Mouse (Mus musculus) embryonic fibroblast, embryonic 13.5 days (primary cell): Measurements from ENCODE around the gene Cbx1. TPM values are rescaled to one million over a fixed set of nuclear protein-coding genes. Genes with fewer than 3 reads are reported as not detected.

Experiments used
- H3K27ac ChIP-seq: 2 replicates; pipeline ENCODE4 v1.5.1; 2012; ENCODE audit warnings: low read length, control low read depth, inconsistent platforms; ENCODE audit not compliant: insufficient read depth
- H3K4me1 ChIP-seq: 2 replicates; pipeline ENCODE4 v1.6.1; 2011; ENCODE audit warnings: low read length; ENCODE audit not compliant: control insufficient read depth, insufficient read depth
- H3K4me3 ChIP-seq: 2 replicates; pipeline ENCODE4 v1.5.1; 2011; ENCODE audit warnings: mild to moderate bottlenecking, control low read depth, low read length; ENCODE audit not compliant: insufficient read depth
- CTCF ChIP-seq: IDR thresholded peaks from 2 replicates; pipeline ENCODE4 v1.5.1; 2011; ENCODE audit warnings: mild to moderate bottlenecking, control low read depth, low read length, moderate library complexity, borderline replicate concordance; ENCODE audit not compliant: insufficient read depth
- POLR2A ChIP-seq: IDR thresholded peaks from 2 replicates; pipeline ENCODE4 v1.6.1; 2011; ENCODE audit warnings: low read depth, mild to moderate bottlenecking, control low read depth, low read length, moderate library complexity
- polyA plus RNA-seq: library from polyadenylated mRNA; stranded (reverse); fragments of >200 nt; gene quantifications from 2 replicates; pipeline ENCODE4 v1.2.4, GENCODE M21; 2011; ENCODE audit warnings: low read depth; ENCODE audit not compliant: missing spikeins, insufficient read length

Cbx1 gene
- polyA plus RNA-seq, 1 experiment = 90.9 TPM

GRCm38 (mm10) chr11:96813455-96813854, 24.5 kb downstream of the Cbx1 start:
- H3K27ac ChIP-seq = no peak overlapping the region
- H3K4me1 ChIP-seq = no peaks in the 10 kb centered on the region
- H3K4me3 ChIP-seq = no peak overlapping the region
- TF ChIP-seq POLR2A = no peak
- TF ChIP-seq CTCF = no peak

- H3K4me1 ChIP-seq = no peaks in the 10 kb centered on the region
- TF ChIP-seq POLR2A (no peak), CTCF (no peak)
- no peak overlapping the region for H3K27ac ChIP-seq
- H3K4me3 ChIP-seq = no peak overlapping the region
These were observed 25.0 kb downstream of the Cbx1 start for GRCm38 (mm10) chr11:96813920-96814319.

- Histone ChIP-seq H3K4me3 (no peak overlapping the region), H3K27ac (no peak overlapping the region), H3K4me1 (no peaks in the 10 kb centered on the region)
- TF ChIP-seq CTCF (no peak), POLR2A (no peak)
These were observed 25.5 kb downstream of the Cbx1 start for GRCm38 (mm10) chr11:96814443-96814842.

- H3K4me3 ChIP-seq = no peak overlapping the region
- H3K4me1 ChIP-seq = no peaks in the 10 kb centered on the region
- TF ChIP-seq CTCF = no peak
- TF ChIP-seq POLR2A = no peak
- H3K27ac ChIP-seq = no peak overlapping the region
These were observed 27.0 kb downstream of the Cbx1 start for GRCm38 (mm10) chr11:96815895-96816294.

GRCm38 (mm10) chr11:96816494-96816893, 27.6 kb downstream of the Cbx1 start:
- Histone ChIP-seq H3K4me1 (no peaks in the 10 kb centered on the region), H3K27ac (no peak overlapping the region), H3K4me3 (no peak overlapping the region)
- no peak for TF ChIP-seq POLR2A
- no peak for TF ChIP-seq CTCF

GRCm38 (mm10) chr11:96816979-96817378, 28.1 kb downstream of the Cbx1 start:
- TF ChIP-seq POLR2A = no peak
- TF ChIP-seq CTCF = no peak

GRCm38 (mm10) chr11:96818128-96818710, 29.3 kb downstream of the Cbx1 start:
- Histone ChIP-seq H3K4me3 (no peak overlapping the region), H3K4me1 (no peaks in the 10 kb centered on the region), H3K27ac (no peak overlapping the region)
- TF ChIP-seq CTCF = no peak
- no peak for TF ChIP-seq POLR2A

More at GRCm38 (mm10) chr11:96816979-96817378, 28.1 kb downstream of the Cbx1 start:
- Histone ChIP-seq H3K4me1 (no peaks in the 10 kb centered on the region), H3K4me3 (no peak overlapping the region), H3K27ac (no peak overlapping the region)

- TF ChIP-seq CTCF = no peak
- 0 out of 2 replicates have a peak, but pooled peaks have one; percentile 35 for TF ChIP-seq POLR2A
- Histone ChIP-seq H3K27ac (peak overlapping the region; percentile 92), H3K4me3 (peak overlapping the region; percentile 9), H3K4me1 (peaks cover 9% of the 10 kb centered on the region)
These were observed 33.0 kb downstream of the Cbx1 start for GRCm38 (mm10) chr11:96821956-96822355.

GRCm38 (mm10) chr11:96822675-96823470, 33.9 kb downstream of the Cbx1 start:
- H3K4me1 ChIP-seq = peaks cover 9% of the 10 kb centered on the region
- peak overlapping the region; percentile 55 for H3K4me3 ChIP-seq
- peak overlapping the region; percentile 92 for H3K27ac ChIP-seq
- TF ChIP-seq CTCF = no peak
- TF ChIP-seq POLR2A = peak; percentile 68

GRCm38 (mm10) chr11:96823471-96823837, 34.5 kb downstream of the Cbx1 start:
- Histone ChIP-seq H3K27ac (peak overlapping the region; percentile 87), H3K4me1 (peaks cover 9% of the 10 kb centered on the region), H3K4me3 (peak overlapping the region; percentile 55)
- TF ChIP-seq POLR2A = no peak; the same call in 1 of the 2 replicates
- TF ChIP-seq CTCF = no peak
